Mouse (Mus musculus): Measurements from ENCODE around the gene Psmb9. TPM values are rescaled to one million over a fixed set of nuclear protein-coding genes. Genes with fewer than 3 reads are reported as not detected.

Gene Psmb9
- polyA plus RNA-seq, 1 experiment from 2014 or later = 2.1 TPM

DNA sequence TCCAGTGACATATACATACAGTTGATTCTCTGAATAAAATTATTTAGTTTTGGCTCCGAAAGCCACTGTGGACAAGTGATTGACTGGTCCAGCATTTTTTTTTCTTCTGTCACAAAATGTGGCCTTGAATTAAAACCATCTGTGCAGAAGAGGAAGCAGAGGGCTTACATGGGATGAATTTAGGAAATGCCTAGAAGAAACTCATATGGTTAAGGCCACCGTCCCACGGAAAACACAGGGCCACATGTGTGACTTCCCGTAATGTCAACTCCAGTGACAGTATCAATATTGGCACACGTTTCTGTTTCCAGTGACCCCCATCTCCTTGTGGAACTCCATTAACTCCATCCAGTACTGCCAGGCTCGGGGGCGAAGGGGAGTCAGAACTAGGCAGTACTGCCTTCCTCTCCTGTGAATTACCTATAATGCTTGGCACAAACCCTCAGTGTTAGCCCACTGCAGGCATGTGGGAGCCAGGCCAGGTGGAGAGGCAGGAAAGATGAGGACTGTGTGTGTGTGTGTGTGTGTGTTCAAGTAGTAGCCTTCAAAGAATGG, 45.0 kb downstream of the Psmb9 start:
- H3K36me3 ChIP-seq (ENCODE audit: control insufficient read depth, insufficient read depth, low read length) = no peaks in the 10 kb centered on the region
- ATAC-seq (ENCODE audit: low FRiP score, low TSS enrichment) = no peak
- H3K27ac ChIP-seq (ENCODE audit: low read depth, low read length) = no peak overlapping the region
- 0 out of 2 replicates have a peak, but pooled peaks cover 5% of the 10 kb centered on the region for H3K4me1 ChIP-seq (ENCODE audit: control insufficient read depth, insufficient read depth, low read length)
- H3K4me3 ChIP-seq (ENCODE audit: low read length) = no peak overlapping the region
- no peak overlapping the region for H3K9ac ChIP-seq (ENCODE audit: low read depth, low read length)
- H3K9me3 ChIP-seq (ENCODE audit: control insufficient read depth, low read length) = no peaks in the 10 kb centered on the region
- 71% methylated on average over 7 of the region's 7 CpGs for WGBS
- H3K4me2 ChIP-seq (replicated peaks; ENCODE audit: low read depth, low read length) = no peak overlapping the region
- H3K27me3 ChIP-seq (ENCODE audit: control insufficient read depth, insufficient read depth, low read length) = peaks cover 9% of the 10 kb centered on the region

DNA sequence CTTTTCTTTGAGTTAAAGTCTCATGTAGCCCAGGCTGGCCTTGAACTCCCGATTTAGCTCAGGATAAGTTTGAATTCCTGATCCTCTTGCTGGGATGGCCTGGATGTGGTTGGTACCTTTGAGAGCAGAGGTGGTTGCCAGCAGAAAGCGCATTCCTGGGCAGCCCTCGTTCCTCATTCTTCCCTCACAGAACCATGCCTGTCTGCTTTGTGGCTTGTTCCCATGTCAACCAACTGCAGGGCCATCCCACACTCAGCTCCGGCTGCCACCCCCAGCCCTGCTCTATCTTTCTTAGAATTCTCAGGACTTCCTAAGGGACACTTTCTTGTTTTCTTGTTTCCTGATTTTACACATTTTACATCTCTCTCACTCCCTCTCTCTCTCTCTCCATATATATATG, 46.1 kb downstream of the Psmb9 start:
- no peak overlapping the region for H3K4me2 ChIP-seq (replicated peaks; ENCODE audit: low read depth, low read length)
- H3K27ac ChIP-seq (ENCODE audit: low read depth, low read length) = no peak overlapping the region
- ATAC-seq (ENCODE audit: low FRiP score, low TSS enrichment) = no peak
- WGBS = 58% methylated on average over 4 of the region's 4 CpGs
- 0 out of 2 replicates have a peak, but pooled peaks cover 5% of the 10 kb centered on the region for H3K4me1 ChIP-seq (ENCODE audit: control insufficient read depth, insufficient read depth, low read length)
- H3K27me3 ChIP-seq (ENCODE audit: control insufficient read depth, insufficient read depth, low read length) = peaks cover 9% of the 10 kb centered on the region
- no peaks in the 10 kb centered on the region for H3K9me3 ChIP-seq (ENCODE audit: control insufficient read depth, low read length)
- H3K36me3 ChIP-seq (ENCODE audit: control insufficient read depth, insufficient read depth, low read length) = no peaks in the 10 kb centered on the region
- no peak overlapping the region for H3K4me3 ChIP-seq (ENCODE audit: low read length)
- H3K9ac ChIP-seq (ENCODE audit: low read depth, low read length) = no peak overlapping the region

DNA sequence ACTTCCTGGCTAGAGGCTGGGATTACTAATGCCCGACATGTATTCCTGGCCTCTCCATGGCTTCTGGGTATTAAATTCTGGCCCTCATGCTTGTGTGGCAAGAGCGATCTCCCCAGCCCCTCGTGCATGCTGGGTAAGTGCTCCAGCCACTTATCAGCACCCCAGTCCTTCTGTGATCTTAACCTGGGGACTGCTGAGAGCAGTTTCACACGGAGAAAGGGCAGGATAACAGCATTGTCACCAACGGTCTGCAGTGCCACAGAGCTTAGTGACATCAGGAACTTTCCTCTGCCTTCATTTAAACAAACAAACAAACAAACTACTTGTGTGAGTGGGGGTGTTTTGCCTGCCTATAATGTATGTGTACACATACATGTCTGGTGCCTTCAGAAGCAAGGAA, 47.3 kb downstream of the Psmb9 start:
- peaks cover 9% of the 10 kb centered on the region for H3K27me3 ChIP-seq (ENCODE audit: control insufficient read depth, insufficient read depth, low read length)
- no peak overlapping the region for H3K4me3 ChIP-seq (ENCODE audit: low read length)
- WGBS = 15% methylated on average over 5 of the region's 5 CpGs

DNA sequence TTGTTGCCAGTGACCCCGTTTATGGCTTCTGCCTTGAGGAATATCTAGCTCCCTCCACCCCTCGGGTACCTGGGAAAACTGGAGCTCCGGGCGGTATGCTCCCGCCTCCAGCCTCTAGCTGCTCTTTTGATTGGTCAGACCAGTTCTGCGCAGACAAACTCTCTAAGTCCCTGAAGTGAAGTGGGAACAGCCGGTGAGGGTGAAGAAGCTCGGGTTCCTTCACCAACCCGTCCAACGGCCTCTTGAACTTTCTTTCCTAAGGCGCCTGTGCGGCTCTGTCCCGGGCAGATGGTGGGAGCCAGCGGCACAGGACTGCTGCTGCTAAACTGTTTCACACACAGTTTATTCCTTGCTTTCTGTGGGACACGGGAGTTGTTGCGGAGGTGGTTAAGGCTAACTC, 48.1 kb downstream of the Psmb9 start:
- Histone ChIP-seq H3K4me3 (ENCODE audit: low read length) (peak overlapping the region; percentile 17), H3K36me3 (ENCODE audit: control insufficient read depth, insufficient read depth, low read length) (no peaks in the 10 kb centered on the region), H3K9me3 (ENCODE audit: control insufficient read depth, low read length) (no peaks in the 10 kb centered on the region), H3K4me2 (replicated peaks; ENCODE audit: low read depth, low read length) (peak overlapping the region; percentile 39), H3K27ac (ENCODE audit: low read depth, low read length) (no peak overlapping the region), H3K9ac (ENCODE audit: low read depth, low read length) (peak overlapping the region; percentile 38; the same call in 1 of the 2 replicates), H3K4me1 (ENCODE audit: control insufficient read depth, insufficient read depth, low read length) (0 out of 2 replicates have a peak, but pooled peaks cover 12% of the 10 kb centered on the region), H3K27me3 (ENCODE audit: control insufficient read depth, insufficient read depth, low read length) (peaks cover 9% of the 10 kb centered on the region)
- 2% methylated on average over 16 of the region's 16 CpGs for WGBS
- no peak for ATAC-seq (ENCODE audit: low FRiP score, low TSS enrichment)

More for the DNA sequence above, 47.3 kb downstream of the Psmb9 start:
- no peaks in the 10 kb centered on the region for H3K9me3 ChIP-seq (ENCODE audit: control insufficient read depth, low read length)
- H3K36me3 ChIP-seq (ENCODE audit: control insufficient read depth, insufficient read depth, low read length) = no peaks in the 10 kb centered on the region
- ATAC-seq (ENCODE audit: low FRiP score, low TSS enrichment) = no peak
- peak overlapping the region; percentile 39; the same call in 1 of the 2 replicates for H3K4me2 ChIP-seq (replicated peaks; ENCODE audit: low read depth, low read length)
- H3K9ac ChIP-seq (ENCODE audit: low read depth, low read length) = no peak overlapping the region
- no peak overlapping the region for H3K27ac ChIP-seq (ENCODE audit: low read depth, low read length)
- 0 out of 2 replicates have a peak, but pooled peaks cover 12% of the 10 kb centered on the region for H3K4me1 ChIP-seq (ENCODE audit: control insufficient read depth, insufficient read depth, low read length)

DNA sequence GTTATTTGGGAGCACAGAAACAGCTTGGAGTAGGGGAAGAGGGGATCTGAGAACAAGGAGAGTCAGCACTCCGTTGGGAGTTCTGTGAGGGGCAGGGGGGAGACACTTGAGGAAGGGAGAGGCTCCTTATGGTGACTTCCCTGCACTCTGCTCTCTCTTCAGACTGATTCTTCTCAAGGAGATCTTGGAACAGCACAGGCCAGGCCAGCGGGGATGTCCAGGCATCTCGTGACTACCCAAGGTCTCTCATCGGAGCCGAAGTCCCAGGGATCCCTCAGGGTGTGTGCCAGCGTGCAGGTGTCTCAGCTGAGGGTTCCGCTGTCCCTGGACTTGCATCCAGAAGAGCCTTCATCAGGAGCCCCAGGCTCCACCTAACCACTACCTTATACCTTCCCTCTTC, 48.9 kb downstream of the Psmb9 start:
- ATAC-seq (ENCODE audit: low FRiP score, low TSS enrichment) = no peak
- H3K4me3 ChIP-seq (ENCODE audit: low read length) = no peak overlapping the region
- H3K27ac ChIP-seq (ENCODE audit: low read depth, low read length) = no peak overlapping the region
- H3K9me3 ChIP-seq (ENCODE audit: control insufficient read depth, low read length) = no peaks in the 10 kb centered on the region
- no peaks in the 10 kb centered on the region for H3K36me3 ChIP-seq (ENCODE audit: control insufficient read depth, insufficient read depth, low read length)
- peaks cover 9% of the 10 kb centered on the region for H3K27me3 ChIP-seq (ENCODE audit: control insufficient read depth, insufficient read depth, low read length)
- 73% methylated on average over 7 of the region's 7 CpGs for whole genome bisulfite sequencing
- H3K4me1 ChIP-seq (ENCODE audit: control insufficient read depth, insufficient read depth, low read length) = 0 out of 2 replicates have a peak, but pooled peaks cover 12% of the 10 kb centered on the region
- H3K4me2 ChIP-seq (replicated peaks; ENCODE audit: low read depth, low read length) = peak overlapping the region; percentile 39
- H3K9ac ChIP-seq (ENCODE audit: low read depth, low read length) = 0 out of 2 replicates have a peak overlapping the region, but pooled peaks have one; percentile 38

DNA sequence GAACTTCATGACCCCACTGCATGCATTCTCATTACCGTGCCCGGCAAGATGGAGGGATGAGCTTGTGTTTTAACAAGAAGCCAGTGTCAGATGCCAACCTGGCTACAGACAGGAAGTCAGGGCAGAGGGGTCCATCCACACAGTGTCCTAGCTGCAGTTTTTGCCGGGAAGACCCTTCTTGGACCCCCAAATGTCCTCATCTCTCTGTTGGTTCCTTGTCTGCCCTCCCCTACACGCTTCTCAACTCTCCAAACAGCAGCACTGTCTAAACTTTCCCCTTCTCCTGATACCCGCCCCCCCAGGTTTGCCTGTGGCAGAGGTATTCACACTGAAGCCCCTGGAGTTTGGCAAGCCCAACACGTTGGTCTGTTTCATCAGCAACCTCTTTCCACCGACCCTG, 50.0 kb downstream of the Psmb9 start:
- Histone ChIP-seq H3K4me2 (replicated peaks; ENCODE audit: low read depth, low read length) (no peak overlapping the region), H3K9ac (ENCODE audit: low read depth, low read length) (no peak overlapping the region), H3K4me3 (ENCODE audit: low read length) (no peak overlapping the region), H3K4me1 (ENCODE audit: control insufficient read depth, insufficient read depth, low read length) (0 out of 2 replicates have a peak, but pooled peaks cover 12% of the 10 kb centered on the region), H3K27ac (ENCODE audit: low read depth, low read length) (no peak overlapping the region), H3K36me3 (ENCODE audit: control insufficient read depth, insufficient read depth, low read length) (no peaks in the 10 kb centered on the region), H3K27me3 (ENCODE audit: control insufficient read depth, insufficient read depth, low read length) (peaks cover 9% of the 10 kb centered on the region), H3K9me3 (ENCODE audit: control insufficient read depth, low read length) (no peaks in the 10 kb centered on the region)
- no peak for ATAC-seq (ENCODE audit: low FRiP score, low TSS enrichment)
- WGBS = 71% methylated on average over 7 of the region's 7 CpGs

DNA sequence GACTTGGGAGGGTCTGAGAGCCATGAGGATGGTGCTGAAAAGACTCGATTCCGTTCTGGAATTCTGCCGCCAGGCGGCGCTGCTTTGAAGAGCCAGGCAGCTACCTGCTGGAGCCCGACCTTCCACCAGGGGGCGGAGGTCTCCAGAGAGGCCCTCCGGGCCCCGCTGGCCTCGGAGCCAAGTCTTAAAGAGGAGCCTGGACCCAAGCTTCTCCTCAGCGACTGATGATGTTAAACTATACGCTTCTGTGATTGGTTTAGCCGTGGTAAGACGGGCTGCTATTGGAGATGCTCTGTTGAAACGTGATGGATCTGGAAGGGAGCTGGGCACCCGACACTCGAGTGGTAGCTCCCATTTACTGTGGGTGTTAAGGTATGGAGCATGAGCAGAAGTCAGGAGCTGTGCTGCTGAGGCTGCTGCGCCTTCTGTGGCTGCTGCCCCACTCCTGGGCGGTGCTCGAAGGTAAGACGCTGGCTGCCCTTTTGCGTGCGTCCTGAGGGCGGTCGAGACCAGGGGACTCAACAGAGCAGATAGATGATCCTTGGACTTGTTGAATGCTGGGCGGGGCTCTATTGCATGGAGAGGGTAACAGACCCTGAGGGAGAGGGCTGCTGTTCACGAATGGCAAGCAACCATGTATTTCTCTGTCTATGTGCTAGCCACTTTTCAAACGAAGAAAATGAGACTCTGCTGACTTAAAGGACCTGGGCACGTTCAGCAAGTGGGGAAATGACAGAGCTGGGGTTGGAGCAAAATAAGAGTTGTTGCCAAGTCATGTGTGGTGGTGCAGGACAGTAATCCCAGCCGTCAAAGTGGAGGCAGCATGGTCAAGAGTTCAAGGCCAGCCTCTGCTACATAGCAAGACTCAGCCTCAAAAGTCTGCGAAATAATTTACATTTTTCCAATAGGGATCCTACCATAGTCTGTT, 52.0 kb downstream of the Psmb9 start:
- WGBS = 7% methylated on average over 31 of the region's 31 CpGs
- peak overlapping the region; percentile 35 for H3K4me3 ChIP-seq (ENCODE audit: low read length)
- H3K4me1 ChIP-seq (ENCODE audit: control insufficient read depth, insufficient read depth, low read length) = 0 out of 2 replicates have a peak, but pooled peaks cover 12% of the 10 kb centered on the region
- H3K27ac ChIP-seq (ENCODE audit: low read depth, low read length) = no peak overlapping the region
- H3K9ac ChIP-seq (ENCODE audit: low read depth, low read length) = 0 out of 2 replicates have a peak overlapping the region, but pooled peaks have one; percentile 34
- ATAC-seq (ENCODE audit: low FRiP score, low TSS enrichment) = peak; percentile 97
- H3K27me3 ChIP-seq (ENCODE audit: control insufficient read depth, insufficient read depth, low read length) = peaks cover 6% of the 10 kb centered on the region; the same call in 1 of the 2 replicates
- H3K9me3 ChIP-seq (ENCODE audit: control insufficient read depth, low read length) = no peaks in the 10 kb centered on the region
- no peaks in the 10 kb centered on the region for H3K36me3 ChIP-seq (ENCODE audit: control insufficient read depth, insufficient read depth, low read length)
- peak overlapping the region; percentile 62 for H3K4me2 ChIP-seq (replicated peaks; ENCODE audit: low read depth, low read length)

DNA sequence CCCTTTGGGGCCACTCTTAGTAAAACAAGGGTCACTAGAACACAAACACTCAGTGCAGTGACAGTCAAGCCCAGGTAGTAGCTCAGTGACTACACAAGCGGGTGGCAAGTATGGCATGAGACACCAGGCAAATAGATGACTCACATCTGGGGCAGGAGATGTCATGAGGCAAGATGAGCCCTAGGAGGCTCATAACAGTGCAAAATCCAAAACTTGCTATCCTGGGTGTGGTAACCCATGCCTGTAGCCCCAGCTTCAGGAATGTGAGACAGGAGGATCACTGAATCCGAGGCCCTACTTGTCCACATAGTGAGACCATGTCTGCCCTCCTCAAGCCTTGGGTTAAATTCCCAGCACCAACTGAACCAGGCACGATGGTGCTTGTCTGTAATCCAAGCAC, 53.1 kb downstream of the Psmb9 start:
- no peaks in the 10 kb centered on the region for H3K9me3 ChIP-seq (ENCODE audit: control insufficient read depth, low read length)
- peaks cover 6% of the 10 kb centered on the region; the same call in 1 of the 2 replicates for H3K4me1 ChIP-seq (ENCODE audit: control insufficient read depth, insufficient read depth, low read length)
- ATAC-seq (ENCODE audit: low FRiP score, low TSS enrichment) = no peak
- H3K27ac ChIP-seq (ENCODE audit: low read depth, low read length) = no peak overlapping the region
- H3K9ac ChIP-seq (ENCODE audit: low read depth, low read length) = no peak overlapping the region
- peaks cover 6% of the 10 kb centered on the region; the same call in 1 of the 2 replicates for H3K27me3 ChIP-seq (ENCODE audit: control insufficient read depth, insufficient read depth, low read length)
- no peak overlapping the region for H3K4me3 ChIP-seq (ENCODE audit: low read length)
- H3K4me2 ChIP-seq (replicated peaks; ENCODE audit: low read depth, low read length) = no peak overlapping the region
- no peaks in the 10 kb centered on the region for H3K36me3 ChIP-seq (ENCODE audit: control insufficient read depth, insufficient read depth, low read length)
- 86% methylated on average over 3 of the region's 3 CpGs for WGBS

DNA sequence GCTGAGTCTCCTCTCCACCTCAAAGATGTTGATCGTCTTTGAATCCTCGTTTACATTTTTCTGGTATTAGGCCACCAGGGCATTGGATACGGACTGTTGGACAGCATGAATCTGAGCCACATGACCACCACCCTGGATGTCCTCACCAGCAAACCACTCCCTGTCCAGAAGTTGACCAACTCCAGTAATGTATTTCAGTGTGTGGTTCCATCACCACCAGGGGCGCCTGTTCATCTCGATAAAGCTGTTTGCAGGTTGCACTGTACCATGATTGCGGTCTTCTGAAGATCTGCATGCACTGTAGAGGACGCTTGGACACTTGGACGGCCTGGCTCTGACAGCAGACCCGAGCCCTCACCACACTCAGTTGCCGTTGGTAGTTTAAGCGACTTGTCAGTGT, 54.3 kb downstream of the Psmb9 start:
- Histone ChIP-seq H3K4me1 (ENCODE audit: control insufficient read depth, insufficient read depth, low read length) (peaks cover 7% of the 10 kb centered on the region; the same call in 1 of the 2 replicates), H3K4me2 (replicated peaks; ENCODE audit: low read depth, low read length) (no peak overlapping the region), H3K36me3 (ENCODE audit: control insufficient read depth, insufficient read depth, low read length) (no peaks in the 10 kb centered on the region), H3K9ac (ENCODE audit: low read depth, low read length) (no peak overlapping the region), H3K27me3 (ENCODE audit: control insufficient read depth, insufficient read depth, low read length) (no peaks in the 10 kb centered on the region), H3K9me3 (ENCODE audit: control insufficient read depth, low read length) (no peaks in the 10 kb centered on the region), H3K27ac (ENCODE audit: low read depth, low read length) (no peak overlapping the region), H3K4me3 (ENCODE audit: low read length) (no peak overlapping the region)
- ATAC-seq (ENCODE audit: low FRiP score, low TSS enrichment) = no peak
- WGBS = 82% methylated on average over 11 of the region's 11 CpGs
